Mouse (Mus musculus) testis, adult 2 months (tissue): ENCODE results near the gene Chchd3.

Experiments
- CTCF ChIP-seq: fragments of 200-500 bp; IDR thresholded peaks from 2 replicates; pipeline ENCODE4 v1.5.1; 2012; ENCODE audit warnings: low read depth, mild to moderate bottlenecking, inconsistent platforms, low read length, moderate library complexity; ENCODE audit not compliant: control insufficient read depth, insufficient read depth, insufficient replicate concordance
- POLR2A ChIP-seq: fragments of 200-500 bp; IDR thresholded peaks from 2 replicates; pipeline ENCODE4 v1.6.1; 2012; ENCODE audit warnings: low read depth, mild to moderate bottlenecking, inconsistent platforms, low read length, moderate library complexity; ENCODE audit not compliant: control insufficient read depth

DNA sequence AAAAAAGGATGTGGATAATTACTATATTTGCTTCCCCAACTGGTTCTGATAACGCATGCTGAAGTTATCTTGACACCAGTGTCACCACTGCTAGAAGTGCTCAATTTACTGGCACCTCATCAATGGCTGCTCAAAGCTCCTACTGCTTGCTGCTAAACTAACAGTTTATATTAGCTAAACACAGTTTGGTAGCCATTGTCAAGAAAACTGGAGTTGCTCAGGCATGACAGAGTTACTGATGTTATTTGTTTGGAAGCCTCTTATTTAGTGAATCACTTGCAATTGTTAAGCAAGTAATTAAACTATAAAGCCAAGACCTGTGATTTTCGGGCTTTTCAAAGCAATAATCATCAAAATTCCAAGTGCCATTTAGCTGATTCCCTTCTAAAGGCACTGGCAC, 123.7 kb downstream of the Chchd3 start:
- TF ChIP-seq CTCF (no peak), POLR2A (no peak)
